Mouse (Mus musculus): ENCODE measurements at regions not wholly inside any gene's neighbourhood (a gene's known extent, or its start where the extent isn't known, plus 50 kb on each side); places are given as distances from the start of the nearest gene placed in this dataset.

- TF ChIP-seq CTCF (conservative IDR thresholded peaks at IDR 0.05; ENCODE audit: low read length) (no peak), NANOG (IDR thresholded peaks at IDR 0.05; ENCODE audit: borderline replicate concordance, low read length) (no peak), POU5F1 (IDR thresholded peaks at IDR 0.05; ENCODE audit: borderline replicate concordance, low read length) (no peak)
Observed at GRCm38 (mm10) chr13:107597217-107597616, 447.0 kb upstream of the Smim15 start.

Data from E14TG2a.4 (cell line).